Mouse (Mus musculus): Measurements from ENCODE around the gene Gm20388.

DNA sequence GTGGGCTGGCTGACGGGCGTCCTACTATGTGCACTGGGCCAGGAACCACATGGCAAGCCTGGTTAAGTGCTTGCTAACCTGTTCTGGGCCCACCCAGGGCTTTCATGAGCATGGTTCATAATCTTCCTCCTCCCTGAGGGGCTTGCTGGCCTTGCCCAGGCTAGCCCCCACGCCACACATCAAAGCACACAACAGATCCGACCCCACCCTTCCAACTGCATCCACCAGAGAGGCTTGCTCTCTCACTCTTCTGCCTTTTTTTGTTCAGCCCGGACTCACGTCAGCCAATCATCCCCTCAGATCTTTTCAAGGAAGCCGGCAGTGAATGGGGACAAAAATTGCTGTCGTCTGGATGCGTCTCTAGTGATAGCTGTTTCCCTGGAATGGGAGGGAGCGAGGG, 430.5 kb downstream of the Gm20388 start:
- TF ChIP-seq CTCF (IDR thresholded peaks at IDR 0.05; ENCODE audit: low read depth) (no peak), EP300 (IDR thresholded peaks at IDR 0.05; ENCODE audit: low read depth) (no peak)

Data from liver, embryonic 14.5 days (tissue).